Mouse (Mus musculus) cerebellum, adult 2 months (tissue): ENCODE results near the gene Gm11549.

Experiments used
- CTCF ChIP-seq: fragments of 200-500 bp; IDR thresholded peaks from 2 replicates; pipeline ENCODE4 v1.5.1; 2011; ENCODE audit warnings: low read depth, mild to moderate bottlenecking, control low read depth, low read length, moderate library complexity, borderline replicate concordance; ENCODE audit not compliant: insufficient read depth
- POLR2A ChIP-seq: fragments of 200-500 bp; IDR thresholded peaks from 2 replicates; pipeline ENCODE4 v1.6.1; 2011; ENCODE audit warnings: low read length, control low read depth, borderline replicate concordance; ENCODE audit not compliant: insufficient read depth

GRCm38 (mm10) chr3:36531242-36531641 lies 9.6 kb upstream of the Gm11549 start:
- no peak for TF ChIP-seq POLR2A
- TF ChIP-seq CTCF = no peak
